Mouse (Mus musculus) embryo, embryonic 10.5 days (tissue): Measurements from ENCODE around the gene Anxa6.
A peak's percentile ranks its signal among the peaks of the same experiment; 100 is the strongest.

Experiments
- DNase-seq: peaks from one replicate; pipeline ENCODE4 v3.0.0-alpha.2; 2015; ENCODE audit warnings: low spot score

Anxa6 gene

GRCm38 (mm10) chr11:55031211-55031990 is 1.8 kb downstream of the Anxa6 start:
- no peak for DNase-seq

- no peak for DNase-seq
Observed at GRCm38 (mm10) chr11:55028509-55028908, 4.7 kb downstream of the Anxa6 start.

- DNase-seq: no peak
Observed at GRCm38 (mm10) chr11:55027204-55027855, 5.9 kb downstream of the Anxa6 start.

GRCm38 (mm10) chr11:55025896-55026295 is 7.3 kb downstream of the Anxa6 start:
- DNase-seq: no peak

- no peak for DNase-seq
Observed at GRCm38 (mm10) chr11:55023583-55023982, 9.7 kb downstream of the Anxa6 start.

- peak; percentile 88 for DNase-seq
Observed at GRCm38 (mm10) chr11:55023049-55023564, 10.1 kb downstream of the Anxa6 start.

- DNase-seq: no peak
Observed at GRCm38 (mm10) chr11:55022508-55022907, 10.7 kb downstream of the Anxa6 start.

- DNase-seq: no peak
Observed at GRCm38 (mm10) chr11:55021859-55022258, 11.4 kb downstream of the Anxa6 start.

- DNase-seq: no peak
Observed at GRCm38 (mm10) chr11:55021458-55021857, 11.8 kb downstream of the Anxa6 start.

GRCm38 (mm10) chr11:55019711-55020110 is 13.5 kb downstream of the Anxa6 start:
- DNase-seq: no peak

- no peak for DNase-seq
Observed at GRCm38 (mm10) chr11:55018034-55018433, 15.2 kb downstream of the Anxa6 start.

- no peak for DNase-seq
Observed at GRCm38 (mm10) chr11:55017201-55017600, 16.0 kb downstream of the Anxa6 start.

GRCm38 (mm10) chr11:55016758-55017157 is 16.5 kb downstream of the Anxa6 start:
- no peak for DNase-seq

GRCm38 (mm10) chr11:55015831-55016241 is 17.4 kb downstream of the Anxa6 start:
- no peak for DNase-seq

GRCm38 (mm10) chr11:55015264-55015663 is 18.0 kb downstream of the Anxa6 start:
- DNase-seq: no peak

- no peak for DNase-seq
Observed at GRCm38 (mm10) chr11:55013802-55014201, 19.4 kb downstream of the Anxa6 start.

- peak; percentile 38 for DNase-seq
Observed at GRCm38 (mm10) chr11:55012551-55013521, 20.4 kb downstream of the Anxa6 start.

GRCm38 (mm10) chr11:55011440-55011839 is 21.8 kb downstream of the Anxa6 start:
- DNase-seq: no peak

- no peak for DNase-seq
Observed at GRCm38 (mm10) chr11:55008230-55008629, 25.0 kb downstream of the Anxa6 start.

- DNase-seq: no peak
Observed at GRCm38 (mm10) chr11:55005684-55006083, 27.6 kb downstream of the Anxa6 start.

GRCm38 (mm10) chr11:55004970-55005502 is 28.2 kb downstream of the Anxa6 start:
- DNase-seq: no peak

- DNase-seq: no peak
Observed at GRCm38 (mm10) chr11:54998708-54999107, 34.5 kb downstream of the Anxa6 start.
